Mouse (Mus musculus): ENCODE data around the gene Acsbg2. TPM values are rescaled to one million over a fixed set of nuclear protein-coding genes. Genes with fewer than 3 reads are reported as not detected.

The Acsbg2 gene
- total and polyA plus RNA-seq, 3 experiments, result 0.11 TPM; not detected in 2

DNA sequence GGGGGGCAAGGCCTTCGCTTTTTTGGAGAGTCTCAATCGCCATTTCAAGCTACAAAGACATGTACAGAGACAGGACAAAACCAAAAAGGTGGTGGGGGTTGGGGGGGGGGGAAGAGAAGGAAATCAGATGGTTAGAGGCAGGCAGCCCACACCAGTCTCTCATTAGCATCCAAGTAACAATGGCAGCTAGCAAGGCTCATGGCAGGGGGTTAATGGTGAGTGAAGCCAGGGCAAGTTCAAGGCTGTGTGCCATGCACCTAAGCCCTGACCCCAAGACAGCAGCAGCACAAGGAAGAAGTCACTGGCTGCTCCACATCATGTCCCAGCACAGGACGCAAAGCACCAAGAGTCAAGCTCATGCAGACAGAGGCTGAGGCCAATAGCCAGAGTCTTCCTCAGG lies 75.0 kb downstream of the Acsbg2 start:
- peaks cover 62% of the 10 kb centered on the region for H3K36me3 ChIP-seq (replicated peaks)
- TF ChIP-seq CTCF (IDR thresholded peaks at IDR 0.05; ENCODE audit: low read depth, low read length) (no peak), GATA1 (IDR thresholded peaks at IDR 0.05; ENCODE audit: borderline replicate concordance, low read length) (no peak), TAL1 (conservative IDR thresholded peaks at IDR 0.05; ENCODE audit: low read depth, low read length) (no peak), GATA2 (IDR thresholded peaks at IDR 0.05; ENCODE audit: borderline replicate concordance, low read depth, low read length) (no peak), POLR2AphosphoS5 (IDR thresholded peaks at IDR 0.05; ENCODE audit: insufficient replicate concordance, low read depth, low read length) (no peak)
- H3K4me1 ChIP-seq (ENCODE audit: insufficient read depth, low read depth, low read length), result peaks cover 3% of the 10 kb centered on the region; the same call in 1 of the 2 replicates
- no peak overlapping the region for H3K4me3 ChIP-seq (ENCODE audit: low read depth, low read length)
- no peaks in the 10 kb centered on the region for H3K9me3 ChIP-seq (replicated peaks)
- ATAC-seq (ENCODE audit: extremely low read depth, insufficient number of reproducible peaks, low FRiP score, poor library complexity, severe bottlenecking) (no peak), DNase-seq (ENCODE audit: low spot score) (no peak)
- no peaks in the 10 kb centered on the region for H3K27me3 ChIP-seq (ENCODE audit: insufficient read depth, low read length)

DNA sequence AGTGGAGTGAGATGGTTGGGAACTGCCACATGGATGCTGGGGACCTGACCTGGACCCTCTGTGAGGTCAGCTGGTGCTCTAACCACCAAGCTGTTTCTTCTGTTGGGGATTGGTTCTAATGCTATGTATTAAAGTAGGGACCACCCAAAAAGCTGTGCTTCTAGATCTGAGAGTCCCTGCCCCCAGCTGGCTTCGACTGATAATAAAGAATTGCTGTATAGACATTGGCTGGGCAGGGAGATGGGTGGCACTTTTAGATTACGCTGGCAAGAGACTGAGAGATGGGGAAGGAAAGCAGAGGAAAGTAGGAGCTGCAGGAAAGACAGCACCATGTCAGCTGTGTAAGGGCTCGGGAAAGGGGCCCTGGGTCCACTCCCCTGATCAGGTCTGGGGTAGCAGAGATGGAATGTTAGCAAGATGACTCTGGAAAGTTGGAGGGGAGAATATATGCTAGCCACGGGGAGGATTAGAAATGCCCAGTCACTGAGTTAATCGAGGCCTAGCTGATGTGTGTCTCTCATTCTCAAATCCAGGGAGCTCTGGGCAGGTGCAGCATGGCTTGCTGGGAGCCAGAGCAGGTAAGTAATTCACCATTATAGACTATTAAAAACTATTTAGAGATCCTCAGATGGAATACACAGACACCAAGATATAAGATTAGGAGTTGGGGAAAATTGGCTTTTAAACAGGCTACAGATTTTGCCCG lies 80.5 kb downstream of the Acsbg2 start:
- peaks cover 2% of the 10 kb centered on the region; the same call in 1 of the 2 replicates for H3K4me1 ChIP-seq (ENCODE audit: insufficient read depth, low read depth, low read length)
- TF ChIP-seq GATA2 (IDR thresholded peaks at IDR 0.05; ENCODE audit: borderline replicate concordance, low read depth, low read length) (no peak), POLR2AphosphoS5 (IDR thresholded peaks at IDR 0.05; ENCODE audit: insufficient replicate concordance, low read depth, low read length) (no peak), TAL1 (conservative IDR thresholded peaks at IDR 0.05; ENCODE audit: low read depth, low read length) (no peak), CTCF (IDR thresholded peaks at IDR 0.05; ENCODE audit: low read depth, low read length) (no peak), GATA1 (IDR thresholded peaks at IDR 0.05; ENCODE audit: borderline replicate concordance, low read length) (no peak)
- ATAC-seq (ENCODE audit: extremely low read depth, insufficient number of reproducible peaks, low FRiP score, poor library complexity, severe bottlenecking) (no peak), DNase-seq (ENCODE audit: low spot score) (no peak)
- H3K27me3 ChIP-seq (ENCODE audit: insufficient read depth, low read length), result no peaks in the 10 kb centered on the region
- H3K36me3 ChIP-seq (replicated peaks), result peaks cover 56% of the 10 kb centered on the region
- H3K4me3 ChIP-seq (ENCODE audit: low read depth, low read length), result no peak overlapping the region
- H3K9me3 ChIP-seq (replicated peaks), result no peaks in the 10 kb centered on the region

Other genes starting within 250 kb of the Acsbg2 start
Only the 20 nearest of the 24 such genes appear.
- 39.4 and 54.7 TPM in 2 replicates for gene Ranbp3, start 201.2 kb downstream of the Acsbg2 start, total RNA-seq (2014; fragmentation: Nextera tagmentation)
- gene Ranbp3, start 201.2 kb downstream of the Acsbg2 start, total RNA-seq (2017), result 70.5 and 83.3 TPM in 2 replicates
- 142 and 143 TPM in 2 replicates for gene Ranbp3, start 201.2 kb downstream of the Acsbg2 start, polyA plus RNA-seq (2012)
- 60.5 and 74.9 TPM in 2 replicates for gene Ndufa11, start 156.7 kb downstream of the Acsbg2 start, total RNA-seq (2014; fragmentation: Nextera tagmentation)
- 186 and 247 TPM in 2 replicates for gene Ndufa11, start 156.7 kb downstream of the Acsbg2 start, total RNA-seq (2017)
- 270 and 319 TPM in 2 replicates for gene Ndufa11, start 156.7 kb downstream of the Acsbg2 start, polyA plus RNA-seq (2012)
- gene Vmac, start 156.4 kb downstream of the Acsbg2 start, total RNA-seq (2014; fragmentation: Nextera tagmentation), result 32.0 and 46.9 TPM in 2 replicates
- 9.4 and 10.3 TPM in 2 replicates for gene Vmac, start 156.4 kb downstream of the Acsbg2 start, total RNA-seq (2017)
- 12.9 and 16.3 TPM in 2 replicates for gene Vmac, start 156.4 kb downstream of the Acsbg2 start, polyA plus RNA-seq (2012)
- not detected in 2 replicates for gene Nrtn, start 116.9 kb downstream of the Acsbg2 start, total RNA-seq (2014; fragmentation: Nextera tagmentation)
- gene Nrtn, start 116.9 kb downstream of the Acsbg2 start, total RNA-seq (2017), result not detected in 2 replicates
- not detected in 2 replicates for gene Nrtn, start 116.9 kb downstream of the Acsbg2 start, polyA plus RNA-seq (2012)
- gene Dus3l, start 109.7 kb downstream of the Acsbg2 start, total RNA-seq (2014; fragmentation: Nextera tagmentation), result 8.7 and 12.0 TPM in 2 replicates
- 12.4 and 15.0 TPM in 2 replicates for gene Dus3l, start 109.7 kb downstream of the Acsbg2 start, total RNA-seq (2017)
- gene Dus3l, start 109.7 kb downstream of the Acsbg2 start, polyA plus RNA-seq (2012), result 52.5 and 57.1 TPM in 2 replicates
- not detected in 2 replicates for gene Prr22, start 104.2 kb downstream of the Acsbg2 start, total RNA-seq (2014; fragmentation: Nextera tagmentation)
- 0.17 and 0.22 TPM in 2 replicates for gene Prr22, start 104.2 kb downstream of the Acsbg2 start, total RNA-seq (2017)
- gene Prr22, start 104.2 kb downstream of the Acsbg2 start, polyA plus RNA-seq (2012), result 3.5 and 5.0 TPM in 2 replicates
- 21.4 and 27.9 TPM in 2 replicates for gene Rfx2, start 43.4 kb downstream of the Acsbg2 start, total RNA-seq (2014; fragmentation: Nextera tagmentation)
- 3.9 and 4.1 TPM in 2 replicates for gene Rfx2, start 43.4 kb downstream of the Acsbg2 start, total RNA-seq (2017)
- gene Rfx2, start 43.4 kb downstream of the Acsbg2 start, polyA plus RNA-seq (2012), result 36.4 and 38.2 TPM in 2 replicates
- not detected in 2 replicates for gene 1700061G19Rik, start 1.0 kb upstream of the Acsbg2 start, total RNA-seq (2014; fragmentation: Nextera tagmentation)
- 0.22 TPM in 1 of 2 replicates, not detected in the other for gene 1700061G19Rik, start 1.0 kb upstream of the Acsbg2 start, total RNA-seq (2017)
- not detected in 2 replicates for gene 1700061G19Rik, start 1.0 kb upstream of the Acsbg2 start, polyA plus RNA-seq (2012)
- gene Mllt1, start 61.0 kb upstream of the Acsbg2 start, total RNA-seq (2014; fragmentation: Nextera tagmentation), result 15.3 and 22.1 TPM in 2 replicates
- gene Mllt1, start 61.0 kb upstream of the Acsbg2 start, total RNA-seq (2017), result 7.6 and 8.2 TPM in 2 replicates
- 75.9 and 76.1 TPM in 2 replicates for gene Mllt1, start 61.0 kb upstream of the Acsbg2 start, polyA plus RNA-seq (2012)
- gene Acer1, start 107.7 kb upstream of the Acsbg2 start, total RNA-seq (2014; fragmentation: Nextera tagmentation), result not detected in 2 replicates
- gene Acer1, start 107.7 kb upstream of the Acsbg2 start, total RNA-seq (2017), result 0.12 TPM in 1 of 2 replicates, not detected in the other
- gene Acer1, start 107.7 kb upstream of the Acsbg2 start, polyA plus RNA-seq (2012), result not detected in 2 replicates
- 48.1 and 58.4 TPM in 2 replicates for gene Clpp, start 115.9 kb upstream of the Acsbg2 start, total RNA-seq (2014; fragmentation: Nextera tagmentation)
- gene Clpp, start 115.9 kb upstream of the Acsbg2 start, total RNA-seq (2017), result 75.3 and 76.7 TPM in 2 replicates
- 197 and 208 TPM in 2 replicates for gene Clpp, start 115.9 kb upstream of the Acsbg2 start, polyA plus RNA-seq (2012)
- gene Alkbh7, start 122.9 kb upstream of the Acsbg2 start, total RNA-seq (2014; fragmentation: Nextera tagmentation), result 12.9 and 23.0 TPM in 2 replicates
- 25.5 and 26.8 TPM in 2 replicates for gene Alkbh7, start 122.9 kb upstream of the Acsbg2 start, total RNA-seq (2017)
- gene Alkbh7, start 122.9 kb upstream of the Acsbg2 start, polyA plus RNA-seq (2012), result 46.0 and 53.2 TPM in 2 replicates
- gene Pspn, start 125.6 kb upstream of the Acsbg2 start, total RNA-seq (2014; fragmentation: Nextera tagmentation), result not detected in 2 replicates
- not detected in 2 replicates for gene Pspn, start 125.6 kb upstream of the Acsbg2 start, total RNA-seq (2017)
- not detected in 2 replicates for gene Pspn, start 125.6 kb upstream of the Acsbg2 start, polyA plus RNA-seq (2012)
- 104 and 113 TPM in 2 replicates for gene Gtf2f1, start 136.8 kb upstream of the Acsbg2 start, total RNA-seq (2014; fragmentation: Nextera tagmentation)
- 101 and 102 TPM in 2 replicates for gene Gtf2f1, start 136.8 kb upstream of the Acsbg2 start, total RNA-seq (2017)
- gene Gtf2f1, start 136.8 kb upstream of the Acsbg2 start, polyA plus RNA-seq (2012), result 145 and 151 TPM in 2 replicates
- gene Gm17949, start 137.0 kb upstream of the Acsbg2 start, total RNA-seq (2014; fragmentation: Nextera tagmentation), result 0.98 TPM in 1 of 2 replicates, not detected in the other
- gene Gm17949, start 137.0 kb upstream of the Acsbg2 start, total RNA-seq (2017), result 0.12 and 0.27 TPM in 2 replicates
- 0.11 and 0.21 TPM in 2 replicates for gene Gm17949, start 137.0 kb upstream of the Acsbg2 start, polyA plus RNA-seq (2012)
- gene Khsrp, start 157.1 kb upstream of the Acsbg2 start, total RNA-seq (2014; fragmentation: Nextera tagmentation), result 296 and 302 TPM in 2 replicates
- gene Khsrp, start 157.1 kb upstream of the Acsbg2 start, total RNA-seq (2017), result 59.0 and 63.6 TPM in 2 replicates
- 282 and 302 TPM in 2 replicates for gene Khsrp, start 157.1 kb upstream of the Acsbg2 start, polyA plus RNA-seq (2012)
- not detected in 2 replicates for gene Slc25a41, start 167.2 kb upstream of the Acsbg2 start, total RNA-seq (2014; fragmentation: Nextera tagmentation)
- not detected in 2 replicates for gene Slc25a41, start 167.2 kb upstream of the Acsbg2 start, total RNA-seq (2017)
- gene Slc25a41, start 167.2 kb upstream of the Acsbg2 start, polyA plus RNA-seq (2012), result not detected in 2 replicates
- not detected in 2 replicates for gene Crb3, start 184.7 kb upstream of the Acsbg2 start, total RNA-seq (2014; fragmentation: Nextera tagmentation)
- 0.23 and 0.33 TPM in 2 replicates for gene Crb3, start 184.7 kb upstream of the Acsbg2 start, total RNA-seq (2017)
- gene Crb3, start 184.7 kb upstream of the Acsbg2 start, polyA plus RNA-seq (2012), result 0.23 and 0.37 TPM in 2 replicates
- gene Slc25a23, start 185.4 kb upstream of the Acsbg2 start, total RNA-seq (2014; fragmentation: Nextera tagmentation), result 42.6 and 44.5 TPM in 2 replicates
- 2.4 and 3.3 TPM in 2 replicates for gene Slc25a23, start 185.4 kb upstream of the Acsbg2 start, total RNA-seq (2017)
- 16.7 and 18.3 TPM in 2 replicates for gene Slc25a23, start 185.4 kb upstream of the Acsbg2 start, polyA plus RNA-seq (2012)
- 25.8 and 39.7 TPM in 2 replicates for gene Dennd1c, start 204.1 kb upstream of the Acsbg2 start, total RNA-seq (2014; fragmentation: Nextera tagmentation)
- 13.4 and 14.3 TPM in 2 replicates for gene Dennd1c, start 204.1 kb upstream of the Acsbg2 start, total RNA-seq (2017)
- gene Dennd1c, start 204.1 kb upstream of the Acsbg2 start, polyA plus RNA-seq (2012), result 23.3 and 24.6 TPM in 2 replicates

All from G1E (cell line).